Mouse (Mus musculus) liver, adult 2 months (tissue): ENCODE data around the gene Gm45716.

Experiments
- CTCF ChIP-seq: fragments of 200-500 bp; IDR thresholded peaks from 2 replicates; pipeline ENCODE4 v1.5.1; 2011; ENCODE audit warnings: low read depth, low read length, control low read depth
- POLR2A ChIP-seq: fragments of 200-500 bp; IDR thresholded peaks from 2 replicates; pipeline ENCODE4 v1.6.1; 2011; ENCODE audit warnings: low read length, control low read depth; ENCODE audit not compliant: insufficient read depth; ENCODE audit errors: extremely low read depth

- TF ChIP-seq CTCF (no peak), POLR2A (no peak)
Observed at GRCm38 (mm10) chr11:90155066-90155465, 32.4 kb upstream of the Gm45716 start.
